Comparison of ENCODE assay signal across 8 mouse cellular contexts in the genomic region with DNA sequence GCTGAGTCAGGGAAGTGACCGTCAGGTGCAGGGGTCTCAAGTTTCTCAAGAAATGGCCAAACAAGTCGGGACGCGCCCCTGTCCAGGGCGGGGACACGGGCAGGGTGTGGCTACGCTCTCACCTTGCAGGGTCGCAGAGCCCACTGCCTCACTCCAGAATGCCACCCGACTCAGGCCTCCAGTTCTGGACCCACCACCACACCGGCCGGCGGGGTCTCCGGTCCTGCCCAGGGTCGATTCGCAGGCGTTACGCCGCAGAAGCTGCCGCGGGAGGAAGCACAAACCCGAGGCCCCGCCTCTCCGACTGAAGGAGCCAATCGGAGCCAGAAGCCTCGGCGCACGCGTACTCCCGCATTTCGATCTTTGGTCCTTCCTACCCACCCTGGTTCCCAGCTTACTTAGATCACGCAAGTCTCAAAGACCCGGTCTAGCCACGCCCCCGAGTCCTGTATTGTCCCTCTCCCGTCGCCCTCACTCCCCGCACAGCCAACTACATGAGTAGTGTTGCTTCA. TPM values are rescaled to one million over a fixed set of nuclear protein-coding genes. Genes with fewer than 3 reads are reported as not detected.
DNase-seq lines count a peak whose midpoint lies in the region; ATAC-seq lines count a peak whose summit lies in the region.

A gene (minus strand): TSS at position 306 of the 512 bp plus-strand sequence.

- no peaks in the 10 kb centered on the region for H3K27me3 ChIP-seq in heart, embryonic 10.5 days (ENCODE audit: insufficient read depth, poor library complexity, severe bottlenecking)
- H3K27me3 ChIP-seq in kidney, embryonic 15.5 days = no peaks in the 10 kb centered on the region

- H3K4me2 ChIP-seq in kidney, embryonic 15.5 days = peak within 1 kb of the TSS; percentile 89

- ATAC-seq in erythroblast, adult 5-6 weeks (replicated peaks; ENCODE audit: low FRiP score, poor library complexity, severe bottlenecking) = peak; percentile 89
- ATAC-seq in kidney, embryonic 15.5 days (replicated peaks; ENCODE audit: low FRiP score) = peak; percentile 86
- ATAC-seq in monocyte, adult 5-6 weeks (replicated peaks; ENCODE audit: insufficient number of reproducible peaks, low FRiP score, low TSS enrichment, poor library complexity, severe bottlenecking) = peak; percentile 64

- WGBS in heart, embryonic 10.5 days = under 1% methylated on average over 37 of the region's 37 CpGs
- under 1% methylated on average over 37 of the region's 37 CpGs for WGBS in kidney, embryonic 15.5 days

- H3K36me3 ChIP-seq in heart, embryonic 10.5 days = peaks cover 16% of the 10 kb centered on the region
- H3K36me3 ChIP-seq in kidney, embryonic 15.5 days = peaks cover 14% of the 10 kb centered on the region

- H3K27ac ChIP-seq in heart, embryonic 10.5 days = peak within 1 kb of the TSS; percentile 93
- H3K27ac ChIP-seq in kidney, embryonic 15.5 days = peak within 1 kb of the TSS; percentile 70

- no peaks in the 10 kb centered on the region for H3K9me3 ChIP-seq in heart, embryonic 10.5 days
- H3K9me3 ChIP-seq in kidney, embryonic 15.5 days (replicated peaks) = no peaks in the 10 kb centered on the region

- H3K4me3 ChIP-seq in heart, embryonic 10.5 days = peak within 1 kb of the TSS; percentile 80
- peak within 1 kb of the TSS; percentile 86 for H3K4me3 ChIP-seq in kidney, embryonic 15.5 days (replicated peaks)

- DNase-seq in B cell, adult 2 months = peak; percentile 89
- peak; percentile 98 for DNase-seq in brain, adult 2 months (ENCODE audit: low read depth, low spot score)
- DNase-seq in heart, embryonic 10.5 days (ENCODE audit: low spot score) = peak; percentile 97
- peak; percentile 94 for DNase-seq in liver
- DNase-seq in spleen, postnatal 4 days (ENCODE audit: low spot score in 2 of 2) = peak; percentile 91 to 96

- H3K4me1 ChIP-seq in heart, embryonic 10.5 days = peaks cover 60% of the 10 kb centered on the region
- H3K4me1 ChIP-seq in kidney, embryonic 15.5 days = peaks cover 77% of the 10 kb centered on the region

- peak within 1 kb of the TSS; percentile 82 for H3K9ac ChIP-seq in kidney, embryonic 15.5 days

RNA-seq across cellular contexts. Expression of the gene that starts here (rescaled TPM):
- total RNA-seq in erythroblast, adult 5-6 weeks (2015; ENCODE audit: low replicate concordance) = 5.4 and 6.0 TPM in 2 replicates
- 4.2 and 6.8 TPM in 2 replicates for total RNA-seq in erythroblast, adult 5-6 weeks (2017; ENCODE audit: low replicate concordance)
- polyA plus RNA-seq in heart, embryonic 10.5 days (2016; fragmentation: Nextera tagmentation; extraction: Ambion mirVana) = 40.6 and 46.3 TPM in 2 replicates
- polyA plus RNA-seq in kidney, embryonic 15.5 days (2015; fragmentation: Nextera tagmentation; extraction: Ambion mirVana) = 40.2 and 43.1 TPM in 2 replicates
- 32.8 to 50.6 TPM (median 34.5 TPM) in 3 replicates for total RNA-seq in monocyte, adult 5-6 weeks (2017)

Comparison
In these comparisons a context has a peak if more than half of its experiments do, and no peak if none do; other contexts are left out.
1. Peak in every context shown above with its lines: DNase-seq, ATAC-seq, H3K4me3 ChIP-seq and H3K27ac ChIP-seq.